Mouse (Mus musculus) megakaryocyte, embryonic 14.5 days (primary cell): ENCODE data around the gene Mgea5.

Experiments
- FLI1 ChIP-seq: IDR thresholded peaks from 2 replicates; pipeline ENCODE4 v1.6.1; 2012; ENCODE audit warnings: low read length, inconsistent platforms, mixed read lengths
- GATA1 ChIP-seq: IDR thresholded peaks from 3 replicates; pipeline ENCODE4 v1.6.1; 2012; ENCODE audit warnings: mixed read lengths, low read length, inconsistent platforms, borderline replicate concordance

- TF ChIP-seq FLI1 (no peak), GATA1 (no peak)
Observed at GRCm38 (mm10) chr19:45743619-45744018, 40.0 kb downstream of the Mgea5 start.
